Mouse (Mus musculus): Measurements from ENCODE around the gene Nfkb1. TPM values are rescaled to one million over a fixed set of nuclear protein-coding genes. Genes with fewer than 3 reads are reported as not detected.

The Nfkb1 gene
- polyA plus RNA-seq, 1 experiment from 2014 or later = 8.5 TPM

- no peak overlapping the region for H3K27ac ChIP-seq (ENCODE audit: low read depth, low read length)
- H3K9ac ChIP-seq (replicated peaks; ENCODE audit: low read depth, low read length) = no peak overlapping the region
- no peak overlapping the region for H3K4me2 ChIP-seq (ENCODE audit: low read depth, low read length)
- H3K4me3 ChIP-seq (ENCODE audit: low read depth, low read length) = no peak overlapping the region
- no peaks in the 10 kb centered on the region for H3K36me3 ChIP-seq (ENCODE audit: control insufficient read depth, insufficient read depth, low read length)
- 94% methylated on average over 3 of the region's 3 CpGs for WGBS
- no peaks in the 10 kb centered on the region for H3K9me3 ChIP-seq (ENCODE audit: control insufficient read depth, low read length)
- no peak for ATAC-seq (ENCODE audit: low read depth)
- no peaks in the 10 kb centered on the region for H3K4me1 ChIP-seq (ENCODE audit: control insufficient read depth, insufficient read depth, low read length)
- no peaks in the 10 kb centered on the region for H3K27me3 ChIP-seq (ENCODE audit: control insufficient read depth, insufficient read depth, low read length)
Observed at GRCm38 (mm10) chr3:135644971-135645370, 46.4 kb downstream of the Nfkb1 start.

GRCm38 (mm10) chr3:135641623-135641915 lies 49.8 kb downstream of the Nfkb1 start:
- Histone ChIP-seq H3K4me1 (ENCODE audit: control insufficient read depth, insufficient read depth, low read length) (no peaks in the 10 kb centered on the region), H3K9ac (replicated peaks; ENCODE audit: low read depth, low read length) (no peak overlapping the region), H3K9me3 (ENCODE audit: control insufficient read depth, low read length) (no peaks in the 10 kb centered on the region), H3K27me3 (ENCODE audit: control insufficient read depth, insufficient read depth, low read length) (no peaks in the 10 kb centered on the region), H3K27ac (ENCODE audit: low read depth, low read length) (no peak overlapping the region), H3K36me3 (ENCODE audit: control insufficient read depth, insufficient read depth, low read length) (no peaks in the 10 kb centered on the region), H3K4me2 (ENCODE audit: low read depth, low read length) (no peak overlapping the region), H3K4me3 (ENCODE audit: low read depth, low read length) (no peak overlapping the region)
- no peak for ATAC-seq (ENCODE audit: low read depth)
- 97% methylated on average over 4 of the region's 4 CpGs for WGBS

GRCm38 (mm10) chr3:135640856-135641622 lies 50.3 kb downstream of the Nfkb1 start:
- WGBS = 92% methylated on average over 16 of the region's 16 CpGs
- ATAC-seq (ENCODE audit: low read depth) = no peak

GRCm38 (mm10) chr3:135640203-135640602 lies 51.1 kb downstream of the Nfkb1 start:
- H3K4me3 ChIP-seq (ENCODE audit: low read depth, low read length) = no peak overlapping the region
- H3K4me1 ChIP-seq (ENCODE audit: control insufficient read depth, insufficient read depth, low read length) = no peaks in the 10 kb centered on the region
- WGBS = 96% methylated on average over 5 of the region's 5 CpGs
- H3K27ac ChIP-seq (ENCODE audit: low read depth, low read length) = no peak overlapping the region
- H3K27me3 ChIP-seq (ENCODE audit: control insufficient read depth, insufficient read depth, low read length) = no peaks in the 10 kb centered on the region
- no peaks in the 10 kb centered on the region for H3K9me3 ChIP-seq (ENCODE audit: control insufficient read depth, low read length)
- no peak overlapping the region for H3K4me2 ChIP-seq (ENCODE audit: low read depth, low read length)
- ATAC-seq (ENCODE audit: low read depth) = no peak
- H3K36me3 ChIP-seq (ENCODE audit: control insufficient read depth, insufficient read depth, low read length) = no peaks in the 10 kb centered on the region
- H3K9ac ChIP-seq (replicated peaks; ENCODE audit: low read depth, low read length) = no peak overlapping the region

More at GRCm38 (mm10) chr3:135640856-135641622, 50.3 kb downstream of the Nfkb1 start:
- H3K36me3 ChIP-seq (ENCODE audit: control insufficient read depth, insufficient read depth, low read length) = no peaks in the 10 kb centered on the region
- H3K4me2 ChIP-seq (ENCODE audit: low read depth, low read length) = no peak overlapping the region
- H3K9ac ChIP-seq (replicated peaks; ENCODE audit: low read depth, low read length) = no peak overlapping the region
- no peak overlapping the region for H3K4me3 ChIP-seq (ENCODE audit: low read depth, low read length)
- H3K9me3 ChIP-seq (ENCODE audit: control insufficient read depth, low read length) = no peaks in the 10 kb centered on the region
- no peak overlapping the region for H3K27ac ChIP-seq (ENCODE audit: low read depth, low read length)
- H3K4me1 ChIP-seq (ENCODE audit: control insufficient read depth, insufficient read depth, low read length) = no peaks in the 10 kb centered on the region
- no peaks in the 10 kb centered on the region for H3K27me3 ChIP-seq (ENCODE audit: control insufficient read depth, insufficient read depth, low read length)

GRCm38 (mm10) chr3:135637592-135637991 lies 53.8 kb downstream of the Nfkb1 start:
- Histone ChIP-seq H3K36me3 (ENCODE audit: control insufficient read depth, insufficient read depth, low read length) (no peaks in the 10 kb centered on the region), H3K4me3 (ENCODE audit: low read depth, low read length) (no peak overlapping the region), H3K4me2 (ENCODE audit: low read depth, low read length) (no peak overlapping the region), H3K9ac (replicated peaks; ENCODE audit: low read depth, low read length) (no peak overlapping the region), H3K27me3 (ENCODE audit: control insufficient read depth, insufficient read depth, low read length) (no peaks in the 10 kb centered on the region), H3K4me1 (ENCODE audit: control insufficient read depth, insufficient read depth, low read length) (no peaks in the 10 kb centered on the region), H3K27ac (ENCODE audit: low read depth, low read length) (no peak overlapping the region), H3K9me3 (ENCODE audit: control insufficient read depth, low read length) (no peaks in the 10 kb centered on the region)
- WGBS = 88% methylated on average over 5 of the region's 5 CpGs
- no peak for ATAC-seq (ENCODE audit: low read depth)

DNA sequence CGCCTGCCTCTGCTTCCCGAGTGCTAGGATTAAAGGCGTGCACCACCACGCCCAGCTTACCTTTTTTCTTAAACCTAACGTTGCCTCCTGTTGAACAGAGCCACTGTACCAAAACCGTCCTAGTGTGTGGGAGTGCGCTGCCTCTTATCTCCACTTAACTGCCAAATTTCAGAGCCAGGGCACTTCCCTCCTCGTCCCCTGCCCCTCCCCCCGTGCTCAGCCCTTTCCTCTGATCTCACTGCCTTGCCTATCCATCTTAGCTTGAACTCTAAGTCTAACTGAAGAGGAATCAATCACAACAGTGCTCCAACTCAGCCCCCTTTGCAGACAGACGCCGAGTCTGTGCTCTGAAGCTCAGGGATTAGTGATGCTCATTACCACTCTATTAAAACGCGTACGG lies 54.9 kb downstream of the Nfkb1 start:
- no peak overlapping the region for H3K27ac ChIP-seq (ENCODE audit: low read depth, low read length)
- no peak overlapping the region for H3K4me2 ChIP-seq (ENCODE audit: low read depth, low read length)
- H3K27me3 ChIP-seq (ENCODE audit: control insufficient read depth, insufficient read depth, low read length) = no peaks in the 10 kb centered on the region

DNA sequence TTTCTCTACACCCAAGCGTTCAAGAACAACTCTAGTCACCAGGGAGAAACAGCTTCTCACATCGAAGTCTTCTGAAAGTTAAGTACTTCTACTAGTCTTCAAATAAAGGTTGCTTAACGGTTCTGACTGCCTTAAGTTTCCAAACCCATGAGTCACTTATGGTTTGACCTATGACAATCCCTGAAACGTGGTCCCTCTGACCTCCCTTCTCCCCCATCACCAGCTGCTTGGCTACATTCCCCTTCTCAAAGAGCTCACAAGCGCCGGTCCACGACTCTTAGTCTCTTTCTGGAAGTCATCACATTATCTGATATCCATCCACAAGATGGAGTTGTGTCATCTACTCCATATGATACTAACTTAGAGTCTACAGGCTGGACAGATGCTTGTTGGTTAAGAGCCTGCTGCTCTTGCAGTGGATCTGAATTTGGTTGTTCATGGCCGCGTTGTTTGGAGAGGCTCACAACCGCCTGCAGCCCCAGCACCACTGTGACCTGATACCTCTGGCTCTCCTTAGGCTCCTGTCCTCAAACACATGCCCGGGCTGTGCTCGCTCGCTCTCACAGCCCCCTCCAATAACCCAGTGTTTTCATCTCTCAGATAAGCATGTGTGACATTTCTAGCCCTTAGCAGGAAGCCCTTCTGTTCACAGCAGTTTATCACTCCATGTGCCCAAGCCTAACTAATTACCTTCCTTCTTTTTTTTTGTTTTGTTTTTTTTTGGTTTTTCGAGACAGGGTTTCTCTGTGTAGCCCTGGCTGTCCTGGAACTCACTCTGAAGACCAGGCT lies 55.5 kb downstream of the Nfkb1 start:
- H3K27ac ChIP-seq (ENCODE audit: low read depth, low read length) = no peak overlapping the region
- no peak overlapping the region for H3K4me3 ChIP-seq (ENCODE audit: low read depth, low read length)
- H3K9me3 ChIP-seq (ENCODE audit: control insufficient read depth, low read length) = no peaks in the 10 kb centered on the region
- no peaks in the 10 kb centered on the region for H3K4me1 ChIP-seq (ENCODE audit: control insufficient read depth, insufficient read depth, low read length)
- ATAC-seq (ENCODE audit: low read depth) = no peak
- no peaks in the 10 kb centered on the region for H3K36me3 ChIP-seq (ENCODE audit: control insufficient read depth, insufficient read depth, low read length)
- H3K27me3 ChIP-seq (ENCODE audit: control insufficient read depth, insufficient read depth, low read length) = no peaks in the 10 kb centered on the region
- 89% methylated on average over 14 of the region's 14 CpGs for WGBS
- H3K4me2 ChIP-seq (ENCODE audit: low read depth, low read length) = no peak overlapping the region
- no peak overlapping the region for H3K9ac ChIP-seq (replicated peaks; ENCODE audit: low read depth, low read length)

More for the DNA sequence above, 54.9 kb downstream of the Nfkb1 start:
- WGBS = 56% methylated on average over 14 of the region's 14 CpGs
- Histone ChIP-seq H3K4me1 (ENCODE audit: control insufficient read depth, insufficient read depth, low read length) (no peaks in the 10 kb centered on the region), H3K36me3 (ENCODE audit: control insufficient read depth, insufficient read depth, low read length) (no peaks in the 10 kb centered on the region), H3K4me3 (ENCODE audit: low read depth, low read length) (no peak overlapping the region), H3K9me3 (ENCODE audit: control insufficient read depth, low read length) (no peaks in the 10 kb centered on the region), H3K9ac (replicated peaks; ENCODE audit: low read depth, low read length) (no peak overlapping the region)
- no peak for ATAC-seq (ENCODE audit: low read depth)

DNA sequence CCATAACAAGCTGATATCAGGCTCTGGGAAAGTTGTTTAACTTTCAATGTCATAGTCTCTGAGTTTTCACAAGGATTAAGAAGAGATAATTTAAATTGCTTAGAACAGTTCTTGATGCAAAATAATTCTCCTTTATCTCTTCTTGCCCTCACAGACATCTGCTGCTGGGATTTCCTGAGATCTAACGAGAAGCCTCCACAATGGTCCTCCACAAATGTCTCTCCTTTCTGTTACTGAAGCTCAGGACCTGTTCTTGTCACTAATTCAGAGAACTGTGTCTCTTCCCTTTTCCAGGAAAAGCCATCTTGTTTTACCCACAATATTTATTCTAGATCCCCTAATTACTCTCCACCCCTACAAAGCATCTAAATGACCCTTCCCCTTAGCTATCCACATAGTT lies 56.3 kb downstream of the Nfkb1 start:
- no peaks in the 10 kb centered on the region for H3K36me3 ChIP-seq (ENCODE audit: control insufficient read depth, insufficient read depth, low read length)

DNA sequence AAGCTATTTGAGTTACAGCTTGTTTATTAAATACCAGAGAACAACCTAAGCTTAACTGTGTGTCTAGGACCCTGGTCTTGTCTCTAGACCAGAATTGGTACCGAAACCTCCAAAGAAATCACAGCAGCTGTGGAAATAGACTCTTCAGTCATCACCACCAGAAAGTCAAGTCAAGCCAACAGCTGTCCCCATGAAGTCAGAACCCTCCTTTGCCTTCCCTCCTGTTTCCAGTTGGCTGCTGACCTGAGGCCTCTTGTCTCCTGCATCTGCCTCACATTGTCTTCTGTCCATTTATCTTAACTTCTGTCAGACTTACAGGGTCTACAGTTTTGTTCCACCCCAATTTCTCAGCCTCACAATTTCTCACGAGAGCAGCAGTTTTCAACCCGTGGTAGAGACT lies 57.1 kb downstream of the Nfkb1 start:
- H3K9ac ChIP-seq (replicated peaks; ENCODE audit: low read depth, low read length) = no peak overlapping the region
- no peak for ATAC-seq (ENCODE audit: low read depth)
- WGBS = 86% methylated on average over 3 of the region's 3 CpGs
- H3K27me3 ChIP-seq (ENCODE audit: control insufficient read depth, insufficient read depth, low read length) = no peaks in the 10 kb centered on the region
- H3K4me1 ChIP-seq (ENCODE audit: control insufficient read depth, insufficient read depth, low read length) = no peaks in the 10 kb centered on the region
- H3K4me2 ChIP-seq (ENCODE audit: low read depth, low read length) = no peak overlapping the region
- no peaks in the 10 kb centered on the region for H3K9me3 ChIP-seq (ENCODE audit: control insufficient read depth, low read length)
- no peaks in the 10 kb centered on the region for H3K36me3 ChIP-seq (ENCODE audit: control insufficient read depth, insufficient read depth, low read length)
- no peak overlapping the region for H3K4me3 ChIP-seq (ENCODE audit: low read depth, low read length)
- no peak overlapping the region for H3K27ac ChIP-seq (ENCODE audit: low read depth, low read length)

More for the DNA sequence above, 56.3 kb downstream of the Nfkb1 start:
- Histone ChIP-seq H3K4me2 (ENCODE audit: low read depth, low read length) (no peak overlapping the region), H3K9me3 (ENCODE audit: control insufficient read depth, low read length) (no peaks in the 10 kb centered on the region), H3K4me3 (ENCODE audit: low read depth, low read length) (no peak overlapping the region), H3K4me1 (ENCODE audit: control insufficient read depth, insufficient read depth, low read length) (no peaks in the 10 kb centered on the region), H3K27ac (ENCODE audit: low read depth, low read length) (no peak overlapping the region), H3K27me3 (ENCODE audit: control insufficient read depth, insufficient read depth, low read length) (no peaks in the 10 kb centered on the region), H3K9ac (replicated peaks; ENCODE audit: low read depth, low read length) (no peak overlapping the region)
- ATAC-seq (ENCODE audit: low read depth) = no peak
- 88% methylated on average over 1 of the region's 1 CpGs for WGBS
